Mouse (Mus musculus) kidney, adult 2 months (tissue): ENCODE data around the gene Irgm1.

Experiments used
- CTCF ChIP-seq: fragments of 200-500 bp; conservative IDR thresholded peaks from 2 replicates; pipeline ENCODE4 v1.5.1; 2011; ENCODE audit warnings: low read depth, mild to moderate bottlenecking, control low read depth, low read length, moderate library complexity, mixed read lengths; ENCODE audit not compliant: insufficient read depth, insufficient read length
- POLR2A ChIP-seq: fragments of 200-500 bp; IDR thresholded peaks from one replicate; pipeline ENCODE4 v1.6.1; 2011; ENCODE audit warnings: low read depth, low read length, control low read depth

- TF ChIP-seq POLR2A: no peak
- TF ChIP-seq CTCF: no peak
These were observed 27.4 kb upstream of the Irgm1 start for GRCm38 (mm10) chr11:48898812-48899431.
